Mouse (Mus musculus) olfactory bulb, adult 2 months (tissue): ENCODE measurements at regions not wholly inside any gene's neighbourhood (a gene's known extent, or its start where the extent isn't known, plus 50 kb on each side); places are given as distances from the start of the nearest gene placed in this dataset.

Experiments used
- CTCF ChIP-seq: fragments of 200-500 bp; IDR thresholded peaks from 2 replicates; pipeline ENCODE4 v1.5.1; 2012; ENCODE audit warnings: low read depth, mild to moderate bottlenecking, low read length, moderate library complexity; ENCODE audit not compliant: insufficient read depth
- POLR2A ChIP-seq: fragments of 200-500 bp; IDR thresholded peaks from 2 replicates; pipeline ENCODE4 v1.6.1; 2012; ENCODE audit warnings: mild to moderate bottlenecking, low read depth, low read length, moderate library complexity; ENCODE audit not compliant: insufficient read depth

GRCm38 (mm10) chr2:46503074-46503473 lies 1385.9 kb upstream of the Zeb2 start:
- TF ChIP-seq POLR2A (no peak), CTCF (no peak)
